Mouse (Mus musculus): Measurements from ENCODE around the gene Sorcs3. TPM values are rescaled to one million over a fixed set of nuclear protein-coding genes. Genes with fewer than 3 reads are reported as not detected.
A peak's percentile ranks its signal among the peaks of the same experiment; 100 is the strongest.

Gene Sorcs3
- polyA plus RNA-seq, 1 experiment from 2014 or later, result 4.8 TPM

GRCm38 (mm10) chr19:48545421-48546132 is 339.8 kb downstream of the Sorcs3 start:
- ATAC-seq (ENCODE audit: low FRiP score) (no peak), DNase-seq (ENCODE audit: low spot score) (no peak)
- WGBS, result 89% methylated on average over 7 of the region's 7 CpGs
- H3K36me3 ChIP-seq (ENCODE audit: control insufficient read depth, insufficient read depth, low read length), result no peaks in the 10 kb centered on the region
- H3K27me3 ChIP-seq (ENCODE audit: control insufficient read depth, insufficient read depth, low read length), result no peaks in the 10 kb centered on the region
- no peaks in the 10 kb centered on the region; the same call in 1 of the 2 replicates for H3K4me1 ChIP-seq (replicated peaks; ENCODE audit: control insufficient read depth, insufficient read depth, low read length)
- H3K9ac ChIP-seq (ENCODE audit: low read depth, low read length), result no peak overlapping the region
- no peak overlapping the region for H3K27ac ChIP-seq (ENCODE audit: low read depth, low read length)
- no peak overlapping the region for H3K4me3 ChIP-seq (ENCODE audit: low read depth, low read length)
- H3K4me2 ChIP-seq (replicated peaks; ENCODE audit: low read depth, low read length), result no peak overlapping the region
- H3K9me3 ChIP-seq (ENCODE audit: control insufficient read depth, low read length), result no peaks in the 10 kb centered on the region

DNA sequence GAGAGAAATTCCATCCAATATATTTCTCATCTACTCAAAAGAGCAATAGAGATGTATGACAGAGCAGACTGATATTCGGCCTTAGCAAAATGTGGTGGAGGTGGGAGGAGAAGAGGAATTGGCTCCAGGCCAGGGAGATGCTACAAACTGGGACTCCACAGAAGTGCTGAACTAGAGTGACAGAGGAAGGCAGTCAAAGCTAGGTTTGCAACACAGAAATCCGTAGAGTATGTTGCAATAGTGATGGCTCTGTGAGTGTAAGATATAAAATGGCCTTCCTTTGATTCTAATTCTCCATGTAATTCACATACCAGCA is 340.3 kb downstream of the Sorcs3 start:
- 89% methylated on average over 2 of the region's 2 CpGs for WGBS
- no peak for DNase-seq (ENCODE audit: low spot score)

GRCm38 (mm10) chr19:48548143-48548881 is 342.5 kb downstream of the Sorcs3 start:
- no peaks in the 10 kb centered on the region for H3K9me3 ChIP-seq (ENCODE audit: control insufficient read depth, low read length)
- ATAC-seq (ENCODE audit: low FRiP score) (no peak), DNase-seq (ENCODE audit: low spot score) (peak; percentile 6)
- no peak overlapping the region for H3K27ac ChIP-seq (ENCODE audit: low read depth, low read length)
- H3K27me3 ChIP-seq (ENCODE audit: control insufficient read depth, insufficient read depth, low read length), result no peaks in the 10 kb centered on the region
- no peak overlapping the region for H3K4me2 ChIP-seq (replicated peaks; ENCODE audit: low read depth, low read length)
- H3K36me3 ChIP-seq (ENCODE audit: control insufficient read depth, insufficient read depth, low read length), result no peaks in the 10 kb centered on the region
- H3K9ac ChIP-seq (ENCODE audit: low read depth, low read length), result no peak overlapping the region
- no peak overlapping the region for H3K4me3 ChIP-seq (ENCODE audit: low read depth, low read length)
- WGBS, result 28% methylated on average over 9 of the region's 9 CpGs
- H3K4me1 ChIP-seq (replicated peaks; ENCODE audit: control insufficient read depth, insufficient read depth, low read length), result no peaks in the 10 kb centered on the region; the same call in 1 of the 2 replicates

More for the DNA sequence above, 340.3 kb downstream of the Sorcs3 start:
- Histone ChIP-seq H3K27ac (ENCODE audit: low read depth, low read length) (no peak overlapping the region), H3K27me3 (ENCODE audit: control insufficient read depth, insufficient read depth, low read length) (no peaks in the 10 kb centered on the region), H3K4me1 (replicated peaks; ENCODE audit: control insufficient read depth, insufficient read depth, low read length) (no peaks in the 10 kb centered on the region; the same call in 1 of the 2 replicates), H3K36me3 (ENCODE audit: control insufficient read depth, insufficient read depth, low read length) (no peaks in the 10 kb centered on the region), H3K4me3 (ENCODE audit: low read depth, low read length) (no peak overlapping the region), H3K9ac (ENCODE audit: low read depth, low read length) (no peak overlapping the region), H3K9me3 (ENCODE audit: control insufficient read depth, low read length) (no peaks in the 10 kb centered on the region), H3K4me2 (replicated peaks; ENCODE audit: low read depth, low read length) (no peak overlapping the region)
- no peak for ATAC-seq (ENCODE audit: low FRiP score)

GRCm38 (mm10) chr19:48559432-48559831 is 353.6 kb downstream of the Sorcs3 start:
- DNase-seq (ENCODE audit: low spot score), result peak; percentile 5
- no peak overlapping the region for H3K4me2 ChIP-seq (replicated peaks; ENCODE audit: low read depth, low read length)
- ATAC-seq (ENCODE audit: low FRiP score), result peak; percentile 74
- H3K9ac ChIP-seq (ENCODE audit: low read depth, low read length), result no peak overlapping the region
- H3K27me3 ChIP-seq (ENCODE audit: control insufficient read depth, insufficient read depth, low read length), result no peaks in the 10 kb centered on the region
- WGBS, result 47% methylated on average over 2 of the region's 2 CpGs
- no peaks in the 10 kb centered on the region for H3K4me1 ChIP-seq (replicated peaks; ENCODE audit: control insufficient read depth, insufficient read depth, low read length)
- H3K9me3 ChIP-seq (ENCODE audit: control insufficient read depth, low read length), result no peaks in the 10 kb centered on the region
- H3K27ac ChIP-seq (ENCODE audit: low read depth, low read length), result no peak overlapping the region
- no peaks in the 10 kb centered on the region for H3K36me3 ChIP-seq (ENCODE audit: control insufficient read depth, insufficient read depth, low read length)
- H3K4me3 ChIP-seq (ENCODE audit: low read depth, low read length), result no peak overlapping the region

DNA sequence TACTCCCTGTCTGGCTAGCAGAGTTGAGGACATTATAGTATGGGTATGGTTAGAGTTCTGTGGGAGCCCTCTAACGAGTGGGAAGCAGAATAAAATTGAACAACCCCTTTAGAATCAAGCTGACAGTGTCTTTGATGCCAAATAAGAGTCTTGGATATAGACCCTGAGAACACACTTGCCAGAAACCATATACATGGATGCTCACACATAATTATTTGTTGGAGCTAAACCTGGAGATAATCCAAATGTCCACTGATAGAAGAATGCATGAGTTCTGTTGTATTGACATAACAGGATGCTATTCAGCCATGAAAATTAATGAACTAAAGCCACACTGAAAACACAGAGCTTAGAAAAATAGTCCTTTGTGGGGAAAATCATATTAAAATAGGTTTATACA is 369.9 kb downstream of the Sorcs3 start:
- 74% methylated on average over 1 of the region's 1 CpGs for WGBS
- Histone ChIP-seq H3K4me2 (replicated peaks; ENCODE audit: low read depth, low read length) (no peak overlapping the region), H3K27ac (ENCODE audit: low read depth, low read length) (no peak overlapping the region), H3K4me1 (replicated peaks; ENCODE audit: control insufficient read depth, insufficient read depth, low read length) (no peaks in the 10 kb centered on the region), H3K27me3 (ENCODE audit: control insufficient read depth, insufficient read depth, low read length) (no peaks in the 10 kb centered on the region), H3K4me3 (ENCODE audit: low read depth, low read length) (no peak overlapping the region), H3K36me3 (ENCODE audit: control insufficient read depth, insufficient read depth, low read length) (no peaks in the 10 kb centered on the region), H3K9me3 (ENCODE audit: control insufficient read depth, low read length) (no peaks in the 10 kb centered on the region), H3K9ac (ENCODE audit: low read depth, low read length) (no peak overlapping the region)
- no peak for DNase-seq (ENCODE audit: low spot score)
- ATAC-seq (ENCODE audit: low FRiP score), result no peak

DNA sequence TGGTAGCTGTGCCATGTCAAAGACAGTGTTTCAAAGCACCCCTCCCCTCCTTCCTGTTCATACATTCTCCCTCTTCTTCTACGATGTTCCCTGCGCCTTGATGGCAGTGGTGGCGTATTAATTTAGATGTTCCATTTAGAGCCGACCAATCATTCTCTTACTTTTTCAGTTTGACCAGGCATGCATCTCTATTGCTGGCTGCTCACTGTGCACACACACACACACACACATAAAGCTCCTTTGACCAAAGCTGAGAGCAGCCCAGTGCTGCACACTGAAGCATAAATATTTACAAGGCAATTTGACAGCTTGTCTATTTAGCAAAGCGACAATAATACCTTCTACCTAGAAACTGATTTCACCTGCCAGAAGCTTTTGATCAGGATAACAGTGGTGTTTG is 371.3 kb downstream of the Sorcs3 start:
- no peak overlapping the region for H3K27ac ChIP-seq (ENCODE audit: low read depth, low read length)
- no peak overlapping the region for H3K4me2 ChIP-seq (replicated peaks; ENCODE audit: low read depth, low read length)
- no peaks in the 10 kb centered on the region for H3K36me3 ChIP-seq (ENCODE audit: control insufficient read depth, insufficient read depth, low read length)
- ATAC-seq (ENCODE audit: low FRiP score) (no peak), DNase-seq (ENCODE audit: low spot score) (no peak)
- H3K4me3 ChIP-seq (ENCODE audit: low read depth, low read length), result no peak overlapping the region
- no peaks in the 10 kb centered on the region for H3K4me1 ChIP-seq (replicated peaks; ENCODE audit: control insufficient read depth, insufficient read depth, low read length)
- no peaks in the 10 kb centered on the region for H3K9me3 ChIP-seq (ENCODE audit: control insufficient read depth, low read length)
- H3K9ac ChIP-seq (ENCODE audit: low read depth, low read length), result no peak overlapping the region
- H3K27me3 ChIP-seq (ENCODE audit: control insufficient read depth, insufficient read depth, low read length), result no peaks in the 10 kb centered on the region
- WGBS, result 82% methylated on average over 5 of the region's 5 CpGs

GRCm38 (mm10) chr19:48584938-48585560 is 379.2 kb downstream of the Sorcs3 start:
- no peaks in the 10 kb centered on the region for H3K36me3 ChIP-seq (ENCODE audit: control insufficient read depth, insufficient read depth, low read length)
- H3K4me2 ChIP-seq (replicated peaks; ENCODE audit: low read depth, low read length), result no peak overlapping the region
- no peaks in the 10 kb centered on the region for H3K9me3 ChIP-seq (ENCODE audit: control insufficient read depth, low read length)
- DNase-seq (ENCODE audit: low spot score), result no peak
- no peak overlapping the region for H3K27ac ChIP-seq (ENCODE audit: low read depth, low read length)
- H3K27me3 ChIP-seq (ENCODE audit: control insufficient read depth, insufficient read depth, low read length), result no peaks in the 10 kb centered on the region
- H3K9ac ChIP-seq (ENCODE audit: low read depth, low read length), result no peak overlapping the region
- no peaks in the 10 kb centered on the region for H3K4me1 ChIP-seq (replicated peaks; ENCODE audit: control insufficient read depth, insufficient read depth, low read length)
- H3K4me3 ChIP-seq (ENCODE audit: low read depth, low read length), result no peak overlapping the region
- ATAC-seq (ENCODE audit: low FRiP score), result no peak
- WGBS, result 86% methylated on average over 8 of the region's 8 CpGs

DNA sequence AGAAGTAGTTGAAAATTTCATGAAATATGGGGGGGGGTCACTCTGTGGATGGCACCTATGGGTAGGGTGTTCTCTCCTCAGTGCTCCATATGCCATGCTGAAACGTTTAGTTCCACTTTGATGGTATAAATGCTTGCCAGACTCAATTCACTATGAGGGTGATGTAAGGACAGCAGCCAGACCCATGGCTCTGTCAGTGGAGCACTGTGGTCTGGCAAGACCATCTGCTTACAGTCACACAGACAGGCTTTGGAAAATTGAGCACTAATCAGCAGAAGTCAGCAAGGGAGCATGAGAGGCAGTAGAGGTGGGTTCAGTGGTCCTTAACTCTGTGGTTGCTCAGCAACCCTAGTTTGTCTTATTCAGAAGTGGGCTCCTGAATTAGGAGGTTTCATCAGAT is 411.1 kb downstream of the Sorcs3 start:
- no peaks in the 10 kb centered on the region for H3K9me3 ChIP-seq (ENCODE audit: control insufficient read depth, low read length)
- ATAC-seq (ENCODE audit: low FRiP score) (no peak), DNase-seq (ENCODE audit: low spot score) (no peak)
- no peak overlapping the region for H3K4me2 ChIP-seq (replicated peaks; ENCODE audit: low read depth, low read length)
- H3K36me3 ChIP-seq (ENCODE audit: control insufficient read depth, insufficient read depth, low read length), result no peaks in the 10 kb centered on the region
- H3K9ac ChIP-seq (ENCODE audit: low read depth, low read length), result no peak overlapping the region
- no peaks in the 10 kb centered on the region for H3K27me3 ChIP-seq (ENCODE audit: control insufficient read depth, insufficient read depth, low read length)
- whole genome bisulfite sequencing, result 52% methylated on average over 1 of the region's 1 CpGs
- H3K27ac ChIP-seq (ENCODE audit: low read depth, low read length), result no peak overlapping the region
- H3K4me3 ChIP-seq (ENCODE audit: low read depth, low read length), result no peak overlapping the region
- no peaks in the 10 kb centered on the region for H3K4me1 ChIP-seq (replicated peaks; ENCODE audit: control insufficient read depth, insufficient read depth, low read length)
